Mouse (Mus musculus): ENCODE results near the gene Hes2. TPM values are rescaled to one million over a fixed set of nuclear protein-coding genes. Genes with fewer than 3 reads are reported as not detected.

Gene Hes2
- total RNA-seq, 1 experiment from 2014 or later, result not detected

GRCm38 (mm10) chr4:152153771-152154177 lies 4.9 kb upstream of the Hes2 start:
- peak; percentile 89 for ATAC-seq (ENCODE audit: extremely low read depth, insufficient number of reproducible peaks, low FRiP score, poor library complexity, severe bottlenecking)

- no peak for ATAC-seq (ENCODE audit: extremely low read depth, insufficient number of reproducible peaks, low FRiP score, poor library complexity, severe bottlenecking)
Measured at GRCm38 (mm10) chr4:152155019-152155418, 3.6 kb upstream of the Hes2 start.

GRCm38 (mm10) chr4:152157779-152158584 lies 685 bp upstream of the Hes2 start:
- ATAC-seq (ENCODE audit: extremely low read depth, insufficient number of reproducible peaks, low FRiP score, poor library complexity, severe bottlenecking), result no peak

GRCm38 (mm10) chr4:152159285-152159678 lies 615 bp downstream of the Hes2 start:
- no peak for ATAC-seq (ENCODE audit: extremely low read depth, insufficient number of reproducible peaks, low FRiP score, poor library complexity, severe bottlenecking)

GRCm38 (mm10) chr4:152160748-152161147 lies 2.1 kb downstream of the Hes2 start:
- no peak for ATAC-seq (ENCODE audit: extremely low read depth, insufficient number of reproducible peaks, low FRiP score, poor library complexity, severe bottlenecking)

- ATAC-seq (ENCODE audit: extremely low read depth, insufficient number of reproducible peaks, low FRiP score, poor library complexity, severe bottlenecking), result no peak
Measured at GRCm38 (mm10) chr4:152161601-152162000, 2.9 kb downstream of the Hes2 start.

GRCm38 (mm10) chr4:152162748-152163147 lies 4.1 kb downstream of the Hes2 start:
- no peak for ATAC-seq (ENCODE audit: extremely low read depth, insufficient number of reproducible peaks, low FRiP score, poor library complexity, severe bottlenecking)

- ATAC-seq (ENCODE audit: extremely low read depth, insufficient number of reproducible peaks, low FRiP score, poor library complexity, severe bottlenecking), result peak; percentile 66
Measured at GRCm38 (mm10) chr4:152165036-152165931, 6.6 kb downstream of the Hes2 start.

GRCm38 (mm10) chr4:152168052-152168451 lies 9.4 kb downstream of the Hes2 start:
- no peak for ATAC-seq (ENCODE audit: extremely low read depth, insufficient number of reproducible peaks, low FRiP score, poor library complexity, severe bottlenecking)

- no peak for ATAC-seq (ENCODE audit: extremely low read depth, insufficient number of reproducible peaks, low FRiP score, poor library complexity, severe bottlenecking)
Measured at GRCm38 (mm10) chr4:152169103-152169502, 10.4 kb downstream of the Hes2 start.

- no peak for ATAC-seq (ENCODE audit: extremely low read depth, insufficient number of reproducible peaks, low FRiP score, poor library complexity, severe bottlenecking)
Measured at GRCm38 (mm10) chr4:152170286-152170685, 11.6 kb downstream of the Hes2 start.

GRCm38 (mm10) chr4:152171543-152171942 lies 12.9 kb downstream of the Hes2 start:
- ATAC-seq (ENCODE audit: extremely low read depth, insufficient number of reproducible peaks, low FRiP score, poor library complexity, severe bottlenecking), result no peak

GRCm38 (mm10) chr4:152173041-152173440 lies 14.4 kb downstream of the Hes2 start:
- ATAC-seq (ENCODE audit: extremely low read depth, insufficient number of reproducible peaks, low FRiP score, poor library complexity, severe bottlenecking), result peak; percentile 58

- no peak for ATAC-seq (ENCODE audit: extremely low read depth, insufficient number of reproducible peaks, low FRiP score, poor library complexity, severe bottlenecking)
Measured at GRCm38 (mm10) chr4:152173956-152174355, 15.3 kb downstream of the Hes2 start.

GRCm38 (mm10) chr4:152176638-152177037 lies 18.0 kb downstream of the Hes2 start:
- ATAC-seq (ENCODE audit: extremely low read depth, insufficient number of reproducible peaks, low FRiP score, poor library complexity, severe bottlenecking), result no peak

- no peak for ATAC-seq (ENCODE audit: extremely low read depth, insufficient number of reproducible peaks, low FRiP score, poor library complexity, severe bottlenecking)
Measured at GRCm38 (mm10) chr4:152177174-152177536, 18.5 kb downstream of the Hes2 start.

- peak; percentile 82 for ATAC-seq (ENCODE audit: extremely low read depth, insufficient number of reproducible peaks, low FRiP score, poor library complexity, severe bottlenecking)
Measured at GRCm38 (mm10) chr4:152177537-152178343, 19.1 kb downstream of the Hes2 start, which contains the start of gene Acot7. Acot7 (plus strand) TSS chr4:152178134.

GRCm38 (mm10) chr4:152178344-152178864 lies 19.7 kb downstream of the Hes2 start:
- ATAC-seq (ENCODE audit: extremely low read depth, insufficient number of reproducible peaks, low FRiP score, poor library complexity, severe bottlenecking), result no peak
